Mouse (Mus musculus) embryonic stem cell, embryonic (primary cell): ENCODE data around the gene a.
"Not testable (repeated sequence)": the region's sequence is repeated elsewhere in the genome, so short reads cannot be mapped to it uniquely, and the experiment has no call there.

Source experiments
- CTCF ChIA-PET, 4 experiments: fragments of 300-600 bp in 2 of 4; fragments of 350-600 bp in 2 of 4; sonication (Branson Sonifier 250); formaldehyde crosslinking; loops; one replicate each; lab custom pipeline; 2022; ENCODE audit warnings: inconsistent platforms in 2 of 4; lab: Charles Lee
- POLR2A ChIA-PET, 4 experiments: fragments of 300-600 bp in 2 of 4; fragments of 350-600 bp in 2 of 4; sonication (Branson Sonifier 250); formaldehyde crosslinking; loops; one replicate each; lab custom pipeline; 2022; ENCODE audit warnings: antibody characterized with exemption in 4 of 4, inconsistent platforms in 1 of 4; lab: Charles Lee

Gene a

GRCm38 (mm10) chr2:154959486-154959885 lies 168.3 kb downstream of the a start:
- ChIA-PET CTCF (interaction anchor here in 1 of 4 experiments (0.7 kb wide), 1 partner anchor 49 kb away, joined by 8 read pairs; no protein-coding TSS in a partner anchor), POLR2A (interaction anchor here in 1 of 4 experiments (1.6 kb wide), 1 partner anchor 9 kb away, joined by 4 read pairs; no protein-coding TSS in a partner anchor)

- ChIA-PET POLR2A (interaction anchor here in 1 of 4 experiments (1.6 kb wide), 1 partner anchor 10 kb away, joined by 4 read pairs; no protein-coding TSS in a partner anchor), CTCF (no interaction called here)
These were observed 168.7 kb downstream of the a start for GRCm38 (mm10) chr2:154959909-154960308.

GRCm38 (mm10) chr2:154963176-154963575 lies 172.0 kb downstream of the a start:
- ChIA-PET CTCF (interaction anchor here in 1 of 4 experiments (0.6 kb wide), 1 partner anchor 152 kb away, joined by 4 read pairs; no protein-coding TSS in a partner anchor), POLR2A (no interaction called here)

GRCm38 (mm10) chr2:154969740-154970397 lies 178.7 kb downstream of the a start:
- ChIA-PET CTCF (interaction anchor here in 2 of 4 experiments (0.6 to 2.6 kb wide), 5 partner anchors 50 to 60 kb away, joined by 4 to 8 read pairs (median 4); no protein-coding TSS in a partner anchor), POLR2A (interaction anchor here in 2 of 4 experiments (0.6 to 1.6 kb wide), 4 partner anchors 49 to 81 kb away, joined by 3 to 4 read pairs (median 4); partner anchors contain the start of gene Eif2s2 (in 1 of the 2))

DNA sequence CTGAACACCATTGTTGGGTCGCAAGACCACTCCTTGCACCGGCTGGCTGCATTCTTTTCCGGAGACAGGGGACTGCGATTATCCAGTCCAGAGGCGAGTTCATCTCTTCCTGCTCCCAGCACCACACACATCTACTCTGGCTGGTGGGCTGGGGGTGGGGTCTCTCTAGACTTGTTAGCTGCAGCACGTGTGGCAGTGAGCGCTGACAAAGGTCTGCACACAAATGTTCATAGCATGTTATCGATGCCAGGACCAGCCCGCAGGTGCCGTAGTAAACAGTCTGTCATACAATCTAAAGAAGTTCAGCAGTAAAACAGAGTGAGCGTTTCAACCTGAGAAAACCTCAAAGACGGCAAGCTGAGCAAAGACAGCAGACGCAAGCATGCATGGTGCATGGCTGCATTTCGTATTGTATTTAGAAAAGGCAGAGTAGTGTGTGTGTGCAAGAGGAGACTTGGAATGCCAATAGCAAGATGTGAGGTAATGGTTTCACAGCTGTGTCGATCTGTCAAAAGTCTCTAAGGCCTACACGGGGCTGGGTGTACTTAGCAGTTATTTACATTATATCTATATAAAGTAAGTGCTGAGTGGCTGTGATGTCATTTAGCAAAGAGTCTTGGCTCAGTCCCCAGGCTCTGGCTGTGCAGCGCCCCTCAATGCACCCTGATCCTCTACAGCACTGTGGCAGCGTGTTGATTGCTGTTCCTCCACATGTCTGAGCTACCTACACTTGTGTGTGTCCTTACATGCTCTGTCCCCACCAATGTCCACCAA lies 180.9 kb downstream of the a start:
- ChIA-PET POLR2A (interaction anchor here in 2 of 4 experiments (0.6 to 1.3 kb wide), 2 partner anchors 79 to 1931 kb away, joined by 3 read pairs; partner anchors contain the start of gene Eif2s2 (in 1 of the 2)), CTCF (interaction anchor here in 1 of 4 experiments (0.5 kb wide), 1 partner anchor 452 kb away, joined by 3 read pairs; no protein-coding TSS in a partner anchor)

GRCm38 (mm10) chr2:154972981-154973380 lies 181.8 kb downstream of the a start:
- POLR2A ChIA-PET = interaction anchor here in 2 of 4 experiments (0.6 to 1.3 kb wide), 4 partner anchors 9 to 1930 kb away, joined by 3 read pairs; partner anchors contain the start of gene Eif2s2 (in 1 of the 2)
- CTCF ChIA-PET = interaction anchor here in 1 of 4 experiments (0.6 kb wide), 1 partner anchor 184 kb away, joined by 3 read pairs; no protein-coding TSS in a partner anchor

- ChIA-PET POLR2A (interaction anchor here in 2 of 4 experiments (0.6 to 1.0 kb wide), 2 partner anchors 121 to 321 kb away, joined by 3 read pairs; no protein-coding TSS in a partner anchor), CTCF (interaction anchor here in 2 of 4 experiments (0.6 to 2.2 kb wide), 3 partner anchors 32 to 259 kb away, joined by 3 to 6 read pairs (median 3); no protein-coding TSS in a partner anchor)
These were observed 195.4 kb downstream of the a start for GRCm38 (mm10) chr2:154986609-154987008.

DNA sequence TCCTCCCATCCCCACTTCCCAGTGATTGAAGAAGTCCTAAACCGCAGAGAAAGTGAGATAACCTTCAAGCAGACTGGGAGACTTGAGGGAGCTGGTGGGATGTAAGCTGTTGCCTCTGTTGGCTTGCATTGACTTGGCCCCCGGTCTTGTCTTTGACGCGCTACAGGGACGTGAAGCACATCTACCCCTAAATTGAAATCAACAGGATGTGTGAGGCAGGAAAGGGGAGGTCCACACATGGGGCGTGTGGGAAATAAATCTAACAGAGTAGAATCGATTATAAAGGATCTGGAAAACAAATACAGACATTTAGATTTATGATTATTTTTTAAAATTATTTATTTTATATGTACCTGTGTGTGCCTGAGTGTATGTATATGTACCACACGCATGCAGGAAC lies 200.2 kb downstream of the a start:
- CTCF ChIA-PET = no interaction called here
- POLR2A ChIA-PET = no interaction called here

- POLR2A ChIA-PET = no interaction called here
- CTCF ChIA-PET = interaction anchor here in 1 of 4 experiments (0.6 kb wide), 1 partner anchor 1458 kb away, joined by 4 read pairs; no protein-coding TSS in a partner anchor
These were observed 200.9 kb downstream of the a start for GRCm38 (mm10) chr2:154992083-154992482.

DNA sequence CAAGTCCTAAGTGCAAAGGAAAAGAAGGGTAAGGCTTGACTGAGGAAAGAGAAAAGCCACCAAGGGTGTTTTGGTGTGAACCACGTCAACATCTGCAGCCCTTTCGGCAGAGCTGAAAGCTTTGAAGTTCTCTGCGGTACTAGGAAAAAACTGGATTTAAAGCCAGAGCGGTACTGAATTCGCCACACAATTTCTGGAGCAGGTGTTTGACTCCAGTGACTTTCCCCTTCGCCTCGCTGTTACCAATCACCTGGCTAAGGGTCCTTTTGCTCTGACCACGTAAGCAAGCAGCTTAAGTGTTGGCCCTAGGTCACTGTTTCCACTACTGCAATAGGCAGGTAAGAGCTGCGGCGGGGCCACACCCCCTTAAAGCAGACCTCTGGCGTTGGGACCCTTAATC lies 214.3 kb downstream of the a start:
- ChIA-PET POLR2A (interaction anchor here in 2 of 4 experiments (1.1 to 2.4 kb wide), 5 partner anchors 9 to 70 kb away, joined by 3 to 7 read pairs (median 5); partner anchors contain the start of gene Ahcy (in 1 of the 2)), CTCF (interaction anchor here in 2 of 4 experiments (0.7 to 1.0 kb wide), 2 partner anchors 28 kb away, joined by 3 read pairs; no protein-coding TSS in a partner anchor)

DNA sequence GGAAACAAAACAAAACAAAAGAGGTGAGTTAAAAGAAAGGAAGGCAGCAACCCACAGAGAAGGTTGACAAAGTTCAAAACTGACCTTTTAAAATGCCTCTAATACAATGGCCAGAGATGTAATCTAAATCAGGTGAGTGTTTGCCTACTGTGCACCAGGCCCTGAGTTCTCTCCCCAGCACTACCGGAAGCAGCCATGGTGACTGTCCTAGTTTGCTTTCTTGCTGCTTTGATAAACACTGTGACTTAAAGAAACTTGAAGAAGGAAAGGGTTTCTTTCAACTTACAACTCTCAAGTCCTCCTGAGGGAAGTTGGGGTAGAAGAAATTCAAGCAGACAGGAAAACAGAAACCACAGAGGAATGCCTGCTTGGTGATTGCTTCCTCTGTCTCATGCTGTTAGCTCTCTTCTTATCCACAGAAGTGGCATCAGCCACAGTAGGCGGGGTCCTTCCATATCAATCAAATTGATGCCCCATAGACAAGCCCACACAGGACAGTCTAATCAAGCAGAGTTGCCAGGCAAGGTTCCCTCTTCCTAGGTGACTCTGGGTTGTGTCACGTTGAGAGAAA lies 220.0 kb downstream of the a start:
- ChIA-PET CTCF (no interaction called here), POLR2A (interaction anchor here in 3 of 4 experiments (0.6 to 3.0 kb wide), 6 partner anchors 22 to 603 kb away, joined by 3 to 10 read pairs (median 4); partner anchors contain the start of gene Snta1 (in 1 of the 3))

- ChIA-PET POLR2A (interaction anchor here in 3 of 4 experiments (0.7 to 3.0 kb wide), 6 partner anchors 20 to 1977 kb away, joined by 3 to 10 read pairs (median 3); no protein-coding TSS in a partner anchor), CTCF (no interaction called here)
These were observed 221.8 kb downstream of the a start for GRCm38 (mm10) chr2:155012991-155013390.

GRCm38 (mm10) chr2:155016751-155017150 lies 225.5 kb downstream of the a start:
- CTCF ChIA-PET, POLR2A ChIA-PET: not testable (repeated sequence)

DNA sequence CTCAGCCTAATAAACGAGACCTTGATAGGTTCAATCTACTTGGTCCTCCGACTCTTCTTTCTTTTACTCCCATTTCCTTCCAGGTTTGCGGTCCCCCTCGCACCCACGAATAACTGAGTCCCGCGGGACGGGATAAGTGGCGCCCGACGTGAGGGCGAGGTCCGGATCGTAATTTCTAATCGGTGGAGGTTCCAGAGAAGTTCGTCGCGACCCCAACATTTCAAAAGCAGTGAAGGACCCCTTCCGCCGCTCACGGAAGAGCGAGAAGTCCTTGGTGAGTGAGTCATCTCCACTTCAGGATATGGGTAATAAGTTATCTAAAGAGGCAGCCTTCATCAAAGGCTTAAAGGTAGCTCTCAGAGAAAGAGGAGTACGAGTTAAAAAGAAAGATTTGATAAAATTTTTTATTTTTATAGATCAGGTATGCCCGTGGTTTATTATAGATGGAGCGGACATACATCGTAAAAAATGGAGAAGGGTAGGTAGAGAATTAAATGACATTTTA lies 227.1 kb downstream of the a start, which contains the start of gene Gm14226:
Gm14226 (plus strand) TSS at position 16 of the 505 bp plus-strand sequence.
- CTCF ChIA-PET = interaction anchor here in 1 of 4 experiments (1.3 to 1.5 kb wide), 3 partner anchors 30 to 109 kb away, joined by 4 to 8 read pairs (median 6); no protein-coding TSS in a partner anchor
- POLR2A ChIA-PET = interaction anchor here in 1 of 4 experiments (0.5 to 2.1 kb wide), 6 partner anchors 13 to 258 kb away, joined by 3 to 7 read pairs (median 3); partner anchors contain the start of genes Ahcy and Map1lc3a

GRCm38 (mm10) chr2:155018762-155019641 lies 227.8 kb downstream of the a start:
- ChIA-PET CTCF (interaction anchor here in 2 of 4 experiments (0.5 to 1.5 kb wide), 8 partner anchors 18 to 482 kb away, joined by 3 to 8 read pairs (median 4); no protein-coding TSS in a partner anchor), POLR2A (interaction anchor here in 2 of 4 experiments (0.5 to 2.1 kb wide), 9 partner anchors 14 to 257 kb away, joined by 3 to 7 read pairs (median 3); partner anchors contain the start of genes Ahcy (in 1 of the 2) and Map1lc3a (in 1 of the 2))

- ChIA-PET CTCF (interaction anchor here in 2 of 4 experiments (0.5 to 1.5 kb wide), 7 partner anchors 17 to 481 kb away, joined by 3 to 8 read pairs (median 4); no protein-coding TSS in a partner anchor), POLR2A (interaction anchor here in 2 of 4 experiments (0.6 to 2.1 kb wide), 5 partner anchors 14 to 92 kb away, joined by 3 to 7 read pairs (median 5); no protein-coding TSS in a partner anchor)
These were observed 228.5 kb downstream of the a start for GRCm38 (mm10) chr2:155019673-155020072.
